Mouse (Mus musculus): ENCODE results near the gene Slc9a9. TPM values are rescaled to one million over a fixed set of nuclear protein-coding genes. Genes with fewer than 3 reads are reported as not detected.

The Slc9a9 gene
- polyA plus RNA-seq, 1 experiment from 2014 or later, result 3.2 TPM

GRCm38 (mm10) chr9:95255844-95256243 lies 586.1 kb downstream of the Slc9a9 start:
- 60% methylated on average over 6 of the region's 6 CpGs for WGBS (ENCODE audit: insufficient replicate concordance)
- no peak overlapping the region for H3K4me3 ChIP-seq (ENCODE audit: low read depth, low read length)
- no peaks in the 10 kb centered on the region for H3K9me3 ChIP-seq (replicated peaks; ENCODE audit: control insufficient read depth, low read length)
- ATAC-seq (ENCODE audit: low read depth), result no peak
- H3K36me3 ChIP-seq (ENCODE audit: control insufficient read depth, insufficient read depth), result no peaks in the 10 kb centered on the region
- H3K27me3 ChIP-seq (ENCODE audit: control insufficient read depth, insufficient read depth, low read depth, low read length), result no peaks in the 10 kb centered on the region
- no peak overlapping the region for H3K4me2 ChIP-seq (ENCODE audit: low read depth, low read length)
- H3K4me1 ChIP-seq (ENCODE audit: control insufficient read depth, low read depth, low read length), result no peaks in the 10 kb centered on the region
- H3K9ac ChIP-seq (ENCODE audit: low read depth, low read length), result no peak overlapping the region
- no peak overlapping the region for H3K27ac ChIP-seq (ENCODE audit: low read length)

DNA sequence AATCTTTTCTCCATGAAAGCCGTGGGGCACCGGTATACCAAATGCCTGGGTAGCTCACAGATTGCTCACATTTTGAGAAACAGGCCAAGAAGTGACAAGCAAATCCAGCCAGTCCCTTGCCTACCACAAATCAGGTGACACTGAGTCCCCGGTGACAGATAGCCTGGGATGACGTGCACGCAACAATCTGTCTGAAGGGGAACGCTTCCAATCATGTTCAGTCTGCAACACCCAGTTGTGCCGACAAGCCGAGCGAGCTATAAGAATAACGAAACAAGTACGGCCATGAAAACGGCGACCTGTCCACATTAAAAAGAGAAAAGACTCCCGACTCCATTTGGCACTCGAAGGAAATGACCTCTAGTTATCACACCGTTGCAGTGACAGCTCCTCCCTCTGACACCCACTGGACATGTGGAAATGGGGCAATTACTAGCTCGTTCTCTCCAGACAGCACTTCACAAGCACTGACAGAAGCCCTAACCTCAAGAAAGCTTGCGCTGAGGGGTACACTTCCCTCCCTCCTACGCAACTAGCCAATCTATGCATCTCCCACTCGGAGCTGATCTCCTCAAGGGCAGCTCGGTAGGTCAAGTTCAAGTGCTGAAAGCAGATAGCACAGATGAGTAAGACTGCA lies 587.1 kb downstream of the Slc9a9 start:
- Histone ChIP-seq H3K36me3 (ENCODE audit: control insufficient read depth, insufficient read depth) (no peaks in the 10 kb centered on the region), H3K4me2 (ENCODE audit: low read depth, low read length) (no peak overlapping the region), H3K9me3 (replicated peaks; ENCODE audit: control insufficient read depth, low read length) (no peaks in the 10 kb centered on the region), H3K4me1 (ENCODE audit: control insufficient read depth, low read depth, low read length) (no peaks in the 10 kb centered on the region), H3K4me3 (ENCODE audit: low read depth, low read length) (no peak overlapping the region), H3K9ac (ENCODE audit: low read depth, low read length) (no peak overlapping the region), H3K27ac (ENCODE audit: low read length) (no peak overlapping the region), H3K27me3 (ENCODE audit: control insufficient read depth, insufficient read depth, low read depth, low read length) (no peaks in the 10 kb centered on the region)
- 70% methylated on average over 21 of the region's 21 CpGs for WGBS (ENCODE audit: insufficient replicate concordance)
- no peak for ATAC-seq (ENCODE audit: low read depth)

GRCm38 (mm10) chr9:95262851-95263250 lies 593.1 kb downstream of the Slc9a9 start:
- Histone ChIP-seq H3K9me3 (replicated peaks; ENCODE audit: control insufficient read depth, low read length) (no peaks in the 10 kb centered on the region), H3K27me3 (ENCODE audit: control insufficient read depth, insufficient read depth, low read depth, low read length) (no peaks in the 10 kb centered on the region), H3K4me2 (ENCODE audit: low read depth, low read length) (no peak overlapping the region), H3K27ac (ENCODE audit: low read length) (no peak overlapping the region), H3K4me1 (ENCODE audit: control insufficient read depth, low read depth, low read length) (no peaks in the 10 kb centered on the region), H3K9ac (ENCODE audit: low read depth, low read length) (no peak overlapping the region), H3K4me3 (ENCODE audit: low read depth, low read length) (no peak overlapping the region), H3K36me3 (ENCODE audit: control insufficient read depth, insufficient read depth) (no peaks in the 10 kb centered on the region)
- 30% methylated on average over 3 of the region's 3 CpGs for WGBS (ENCODE audit: insufficient replicate concordance)
- ATAC-seq (ENCODE audit: low read depth), result no peak

- no peaks in the 10 kb centered on the region for H3K4me1 ChIP-seq (ENCODE audit: control insufficient read depth, low read depth, low read length)
- WGBS (ENCODE audit: insufficient replicate concordance), result 66% methylated on average over 9 of the region's 9 CpGs
- H3K9ac ChIP-seq (ENCODE audit: low read depth, low read length), result no peak overlapping the region
- H3K27ac ChIP-seq (ENCODE audit: low read length), result no peak overlapping the region
- no peak overlapping the region for H3K4me2 ChIP-seq (ENCODE audit: low read depth, low read length)
- no peaks in the 10 kb centered on the region for H3K36me3 ChIP-seq (ENCODE audit: control insufficient read depth, insufficient read depth)
- no peak overlapping the region for H3K4me3 ChIP-seq (ENCODE audit: low read depth, low read length)
- no peak for ATAC-seq (ENCODE audit: low read depth)
- no peaks in the 10 kb centered on the region for H3K27me3 ChIP-seq (ENCODE audit: control insufficient read depth, insufficient read depth, low read depth, low read length)
- H3K9me3 ChIP-seq (replicated peaks; ENCODE audit: control insufficient read depth, low read length), result no peaks in the 10 kb centered on the region
Observed at GRCm38 (mm10) chr9:95263867-95264509, 594.3 kb downstream of the Slc9a9 start.

- Histone ChIP-seq H3K4me3 (ENCODE audit: low read depth, low read length) (no peak overlapping the region), H3K27me3 (ENCODE audit: control insufficient read depth, insufficient read depth, low read depth, low read length) (no peaks in the 10 kb centered on the region)
- WGBS (ENCODE audit: insufficient replicate concordance), result 47% methylated on average over 2 of the region's 2 CpGs
Observed at GRCm38 (mm10) chr9:95266179-95266578, 596.5 kb downstream of the Slc9a9 start.

GRCm38 (mm10) chr9:95266924-95267323 lies 597.2 kb downstream of the Slc9a9 start:
- Histone ChIP-seq H3K27ac (ENCODE audit: low read length) (no peak overlapping the region), H3K27me3 (ENCODE audit: control insufficient read depth, insufficient read depth, low read depth, low read length) (no peaks in the 10 kb centered on the region), H3K4me3 (ENCODE audit: low read depth, low read length) (no peak overlapping the region), H3K9ac (ENCODE audit: low read depth, low read length) (no peak overlapping the region), H3K36me3 (ENCODE audit: control insufficient read depth, insufficient read depth) (no peaks in the 10 kb centered on the region), H3K4me2 (ENCODE audit: low read depth, low read length) (no peak overlapping the region), H3K9me3 (replicated peaks; ENCODE audit: control insufficient read depth, low read length) (no peaks in the 10 kb centered on the region), H3K4me1 (ENCODE audit: control insufficient read depth, low read depth, low read length) (no peaks in the 10 kb centered on the region)
- WGBS (ENCODE audit: insufficient replicate concordance), result 64% methylated on average over 2 of the region's 2 CpGs
- ATAC-seq (ENCODE audit: low read depth), result no peak

More at GRCm38 (mm10) chr9:95266179-95266578, 596.5 kb downstream of the Slc9a9 start:
- Histone ChIP-seq H3K27ac (ENCODE audit: low read length) (no peak overlapping the region), H3K9ac (ENCODE audit: low read depth, low read length) (no peak overlapping the region), H3K4me1 (ENCODE audit: control insufficient read depth, low read depth, low read length) (no peaks in the 10 kb centered on the region), H3K4me2 (ENCODE audit: low read depth, low read length) (no peak overlapping the region), H3K36me3 (ENCODE audit: control insufficient read depth, insufficient read depth) (no peaks in the 10 kb centered on the region), H3K9me3 (replicated peaks; ENCODE audit: control insufficient read depth, low read length) (no peaks in the 10 kb centered on the region)
- ATAC-seq (ENCODE audit: low read depth), result no peak

- no peaks in the 10 kb centered on the region for H3K27me3 ChIP-seq (ENCODE audit: control insufficient read depth, insufficient read depth, low read depth, low read length)
- WGBS (ENCODE audit: insufficient replicate concordance), result 23% methylated on average over 10 of the region's 10 CpGs
- no peak overlapping the region for H3K4me2 ChIP-seq (ENCODE audit: low read depth, low read length)
- no peaks in the 10 kb centered on the region for H3K9me3 ChIP-seq (replicated peaks; ENCODE audit: control insufficient read depth, low read length)
- no peak overlapping the region for H3K27ac ChIP-seq (ENCODE audit: low read length)
- H3K9ac ChIP-seq (ENCODE audit: low read depth, low read length), result no peak overlapping the region
- no peaks in the 10 kb centered on the region for H3K36me3 ChIP-seq (ENCODE audit: control insufficient read depth, insufficient read depth)
- peaks cover 6% of the 10 kb centered on the region for H3K4me1 ChIP-seq (ENCODE audit: control insufficient read depth, low read depth, low read length)
- H3K4me3 ChIP-seq (ENCODE audit: low read depth, low read length), result no peak overlapping the region
- peak; percentile 56 for ATAC-seq (ENCODE audit: low read depth)
Observed at GRCm38 (mm10) chr9:95279590-95280344, 610.1 kb downstream of the Slc9a9 start.

Measured in liver, embryonic 16.5 days (tissue).